Comparison of ENCODE assay signal across 7 mouse cellular contexts in the genomic region with DNA sequence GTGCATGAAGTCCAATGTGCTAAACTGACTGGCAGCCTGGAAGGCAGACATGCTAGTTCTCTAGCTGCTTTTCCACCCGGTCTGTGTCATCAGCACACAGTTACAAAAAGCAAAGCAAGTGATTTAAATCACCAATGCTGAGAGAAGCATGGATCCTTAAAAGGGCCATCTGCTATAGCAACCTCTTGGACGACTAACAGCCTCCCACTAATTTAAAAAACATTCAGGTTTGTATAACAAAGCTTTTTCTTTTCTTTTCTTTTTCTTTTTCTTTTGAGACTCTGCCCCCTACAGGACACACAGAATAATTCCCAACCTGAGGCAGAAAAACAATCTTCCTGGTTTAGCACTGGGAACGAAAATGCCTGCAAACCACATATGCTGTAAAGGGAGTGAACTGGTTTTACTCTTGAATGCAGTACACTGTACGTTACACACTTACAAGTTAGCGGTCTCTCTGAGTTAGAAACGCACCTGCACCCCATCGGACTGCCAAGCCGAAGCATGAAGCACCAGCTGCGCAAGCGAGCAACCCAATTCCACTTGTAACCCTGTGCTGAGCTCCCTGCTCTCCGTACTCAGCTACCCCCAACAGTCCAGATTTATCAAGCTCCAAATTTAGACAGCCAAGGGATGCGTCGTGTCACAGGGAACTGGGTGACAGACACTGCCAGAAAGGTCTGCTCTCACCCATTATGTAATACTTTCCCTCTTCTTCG. TPM values are rescaled to one million over a fixed set of nuclear protein-coding genes. Genes with fewer than 3 reads are reported as not detected.
A peak's percentile ranks its signal among the peaks of the same experiment; 100 is the strongest.
DNase-seq lines count a peak whose midpoint lies in the region; ATAC-seq lines count a peak whose summit lies in the region.

No protein-coding gene starts in this region.

- H3K27me3 ChIP-seq in heart, embryonic 12.5 days (replicated peaks), result no peaks in the 10 kb centered on the region
- no peaks in the 10 kb centered on the region for H3K27me3 ChIP-seq in stomach, embryonic 16.5 days (ENCODE audit: control insufficient read depth, insufficient read depth, low read length)

- 0 out of 2 replicates have a peak overlapping the region, but pooled peaks have one; percentile 37 for H3K27ac ChIP-seq in heart, embryonic 12.5 days (ENCODE audit: poor library complexity, severe bottlenecking)
- H3K27ac ChIP-seq in stomach, embryonic 16.5 days (ENCODE audit: low read length), result no peak overlapping the region

- peaks cover 9% of the 10 kb centered on the region for H3K36me3 ChIP-seq in heart, embryonic 12.5 days
- no peaks in the 10 kb centered on the region for H3K36me3 ChIP-seq in stomach, embryonic 16.5 days (ENCODE audit: control insufficient read depth, insufficient read depth, low read length)

- H3K9me3 ChIP-seq in heart, embryonic 12.5 days (replicated peaks), result no peaks in the 10 kb centered on the region
- no peaks in the 10 kb centered on the region for H3K9me3 ChIP-seq in stomach, embryonic 16.5 days (replicated peaks; ENCODE audit: control insufficient read depth, low read length)

- peak overlapping the region; percentile 42 for H3K4me2 ChIP-seq in heart, embryonic 12.5 days
- H3K4me2 ChIP-seq in stomach, embryonic 16.5 days (ENCODE audit: low read depth, low read length), result 0 out of 2 replicates have a peak overlapping the region, but pooled peaks have one; percentile 4

- H3K4me1 ChIP-seq in heart, embryonic 12.5 days (replicated peaks), result peaks cover 14% of the 10 kb centered on the region; the same call in 1 of the 2 replicates
- peaks cover 6% of the 10 kb centered on the region; the same call in 1 of the 2 replicates for H3K4me1 ChIP-seq in stomach, embryonic 16.5 days (ENCODE audit: control insufficient read depth, insufficient read depth, low read length)

- DNase-seq in 3134 (ENCODE audit: extremely low read depth, insufficient read length, low spot score) (peak; percentile 18), A20 (ENCODE audit: low read depth, low spot score) (peak; percentile 47)
- peak; percentile 50 to 70 for DNase-seq in cerebellum, postnatal 10 days
- peak; percentile 19 to 22 for DNase-seq in kidney, postnatal 36 days
- DNase-seq in lung, postnatal 25 days (ENCODE audit: low spot score), result peak; percentile 60

- ATAC-seq in heart, embryonic 12.5 days (ENCODE audit: insufficient number of reproducible peaks, low FRiP score), result 0 out of 2 replicates have a peak, but pooled peaks have one; percentile 33
- peak; percentile 34; the same call in 1 of the 2 replicates for ATAC-seq in stomach, embryonic 16.5 days (ENCODE audit: insufficient read depth, low FRiP score)

- WGBS in heart, embryonic 12.5 days, result 48% methylated on average over 14 of the region's 14 CpGs
- WGBS in stomach, embryonic 16.5 days, result 50% methylated on average over 14 of the region's 14 CpGs

- no peak overlapping the region for H3K4me3 ChIP-seq in heart, embryonic 12.5 days
- no peak overlapping the region for H3K4me3 ChIP-seq in stomach, embryonic 16.5 days (replicated peaks; ENCODE audit: low read length)

- no peak overlapping the region for H3K9ac ChIP-seq in heart, embryonic 12.5 days
- no peak overlapping the region for H3K9ac ChIP-seq in stomach, embryonic 16.5 days (ENCODE audit: low read length)

RNA-seq across cellular contexts. Expression of gene Plekhm3, which starts 37.7 kb away (rescaled TPM):
- 7.1 and 10.5 TPM in 2 replicates for polyA plus RNA-seq in heart, embryonic 12.5 days (2016; fragmentation: Nextera tagmentation; extraction: Ambion mirVana)
- polyA plus RNA-seq in stomach, embryonic 16.5 days (2015; fragmentation: Nextera tagmentation; extraction: Ambion mirVana), result 4.9 and 5.0 TPM in 2 replicates
